Mouse (Mus musculus): ENCODE results near the gene Acp7.

GRCm38 (mm10) chr7:28637511-28637910 is 6.4 kb upstream of the Acp7 start:
- TF ChIP-seq CTCF (IDR thresholded peaks at IDR 0.05; ENCODE audit: low read depth, low read length) (no peak), POLR2A (IDR thresholded peaks at IDR 0.05; ENCODE audit: extremely low read depth, insufficient read depth, low read length) (no peak)
